In genomic region chr4:130668541-130668940, GRCm38 (mm10) we compare ENCODE assay signal across 15 mouse cellular contexts. TPM values are rescaled to one million over a fixed set of nuclear protein-coding genes. Genes with fewer than 3 reads are reported as not detected.
A peak's percentile ranks its signal among the peaks of the same experiment; 100 is the strongest.
DNase-seq lines count a peak whose midpoint lies in the region; ATAC-seq and TF ChIP-seq lines count a peak whose summit lies in the region.
"Had no signal": no experiment of that assay in that cellular context is flagged by ENCODE, and none has a peak within 500 bp of the region (broad histone marks: within the 10 kb centered on the region; RNA-seq: fewer than 3 reads in every experiment).

No protein-coding gene starts in this region.

- H3K4me3 ChIP-seq in heart, embryonic 15.5 days: no peak overlapping the region
- H3K4me3 ChIP-seq in neural tube, embryonic 12.5 days: no peak overlapping the region
- no peak overlapping the region for H3K4me3 ChIP-seq in liver, embryonic 14.5 days (ENCODE audit: insufficient read depth in 1 of 2, low read depth in 2 of 2, low read length in 2 of 2)
- H3K4me3 ChIP-seq: myocyte had no signal

- no peak for TF ChIP-seq EP300 in liver, embryonic 14.5 days (IDR thresholded peaks at IDR 0.05; ENCODE audit: low read depth)

- peaks cover 46% of the 10 kb centered on the region for H3K4me1 ChIP-seq in heart, embryonic 15.5 days (replicated peaks)
- H3K4me1 ChIP-seq in neural tube, embryonic 12.5 days: peaks cover 37% of the 10 kb centered on the region
- H3K4me1 ChIP-seq in liver, embryonic 14.5 days (replicated peaks; ENCODE audit: control insufficient read depth in 2 of 2, insufficient read depth in 2 of 2, low read length in 1 of 2): peaks cover 20 to 25% of the 10 kb centered on the region in 2 experiments

- H3K9ac ChIP-seq in heart, embryonic 15.5 days: no peak overlapping the region
- no peak overlapping the region for H3K9ac ChIP-seq in neural tube, embryonic 12.5 days
- H3K9ac ChIP-seq in liver, embryonic 14.5 days (replicated peaks): peak overlapping the region; percentile 0
- H3K9ac ChIP-seq: lung, embryonic 14.5 days had no signal

- no peak for ATAC-seq in heart, embryonic 15.5 days (replicated peaks; ENCODE audit: insufficient number of reproducible peaks, insufficient read depth, low FRiP score, low read depth)
- no peak for ATAC-seq in neural tube, embryonic 12.5 days (ENCODE audit: low FRiP score, low read depth)
- ATAC-seq in liver, embryonic 14.5 days (ENCODE audit: insufficient read depth): no peak
- ATAC-seq: forebrain, embryonic 16.5 days had no signal

- H3K9me3 ChIP-seq in heart, embryonic 15.5 days (replicated peaks): no peaks in the 10 kb centered on the region
- H3K9me3 ChIP-seq in neural tube, embryonic 12.5 days: no peaks in the 10 kb centered on the region
- no peaks in the 10 kb centered on the region for H3K9me3 ChIP-seq in liver, embryonic 14.5 days (ENCODE audit: control insufficient read depth, low read length)
- H3K9me3 ChIP-seq: G1E had no signal

- H3K36me3 ChIP-seq in heart, embryonic 15.5 days: peaks cover 31% of the 10 kb centered on the region
- peaks cover 38% of the 10 kb centered on the region for H3K36me3 ChIP-seq in neural tube, embryonic 12.5 days
- H3K36me3 ChIP-seq in liver, embryonic 14.5 days (replicated peaks; ENCODE audit: control insufficient read depth, insufficient read depth, low read depth): peaks cover 53% of the 10 kb centered on the region

- H3K27me3 ChIP-seq in heart, embryonic 15.5 days: no peaks in the 10 kb centered on the region
- H3K27me3 ChIP-seq in neural tube, embryonic 12.5 days (replicated peaks): no peaks in the 10 kb centered on the region
- H3K27me3 ChIP-seq in liver, embryonic 14.5 days (ENCODE audit: control insufficient read depth, insufficient read depth, low read length): no peaks in the 10 kb centered on the region

- 0 out of 2 replicates have a peak overlapping the region, but pooled peaks have one; percentile 4 for H3K27ac ChIP-seq in heart, embryonic 15.5 days
- H3K27ac ChIP-seq in neural tube, embryonic 12.5 days: no peak overlapping the region
- H3K27ac ChIP-seq in liver, embryonic 14.5 days: peak overlapping the region; percentile 52

- no peak for TF ChIP-seq CTCF in liver, embryonic 14.5 days (IDR thresholded peaks at IDR 0.05; ENCODE audit: low read depth)

- 0 out of 2 replicates have a peak overlapping the region, but pooled peaks have one; percentile 26 for H3K4me2 ChIP-seq in heart, embryonic 15.5 days
- H3K4me2 ChIP-seq in neural tube, embryonic 12.5 days (replicated peaks): 0 out of 2 replicates have a peak overlapping the region, but pooled peaks have one; percentile 27
- peak overlapping the region; percentile 46 for H3K4me2 ChIP-seq in liver, embryonic 14.5 days (ENCODE audit: low read depth)
- H3K4me2 ChIP-seq: lung, embryonic 14.5 days had no signal

- no peak for DNase-seq in heart, adult 8-10 months (ENCODE audit: low spot score)
- DNase-seq in neural tube, embryonic 10.5 days (ENCODE audit: extremely low spot score, low spot score): no peak
- DNase-seq in liver, embryonic 14.5 days (ENCODE audit: low read depth in 3 of 3, low spot score in 3 of 3): no peak
- peak; percentile 43 for DNase-seq in yolk sac, embryonic 10.5 days (ENCODE audit: low spot score)
- DNase-seq in frontal cortex, postnatal 36 days (ENCODE audit: low spot score in 2 of 2): no peak
- no peak for DNase-seq in spleen, postnatal 4 days (ENCODE audit: low spot score in 2 of 2)
- DNase-seq: layer of hippocampus, adult 9-11 months; lung, embryonic 14.5 days; right cerebral cortex, postnatal 4 days; thymus, adult 18-20 months had no signal

- 32% methylated on average over 2 of the region's 2 CpGs for WGBS in heart, embryonic 15.5 days
- WGBS in neural tube, embryonic 12.5 days: 72% methylated on average over 2 of the region's 2 CpGs
- WGBS in liver, embryonic 14.5 days (ENCODE audit: insufficient replicate concordance): 9% methylated on average over 2 of the region's 2 CpGs

RNA-seq across cellular contexts. Expression of gene Pum1, which starts 5.4 kb away (rescaled TPM):
- 46.8 and 57.9 TPM in 2 replicates for polyA plus RNA-seq in heart, embryonic 15.5 days (2015; fragmentation: Nextera tagmentation; extraction: Ambion mirVana)
- 10 to 100 TPM; 53.7 to 65.4 (median 60.3) TPM for total RNA-seq in heart, adult 8-10 months (2022)
- 106 and 108 TPM in 2 replicates for polyA plus RNA-seq in neural tube, embryonic 12.5 days (2016; fragmentation: Nextera tagmentation; extraction: Ambion mirVana)
- 15.2 and 17.9 TPM in 2 replicates for polyA plus RNA-seq in liver, embryonic 14.5 days (2012; rRNA removed)
- 23.1 and 26.8 TPM in 2 replicates for polyA plus RNA-seq in liver, embryonic 14.5 days (2014; fragmentation: Nextera tagmentation; extraction: Ambion mirVana)
